Mouse (Mus musculus): ENCODE results near the gene Cdc5l.

DNA sequence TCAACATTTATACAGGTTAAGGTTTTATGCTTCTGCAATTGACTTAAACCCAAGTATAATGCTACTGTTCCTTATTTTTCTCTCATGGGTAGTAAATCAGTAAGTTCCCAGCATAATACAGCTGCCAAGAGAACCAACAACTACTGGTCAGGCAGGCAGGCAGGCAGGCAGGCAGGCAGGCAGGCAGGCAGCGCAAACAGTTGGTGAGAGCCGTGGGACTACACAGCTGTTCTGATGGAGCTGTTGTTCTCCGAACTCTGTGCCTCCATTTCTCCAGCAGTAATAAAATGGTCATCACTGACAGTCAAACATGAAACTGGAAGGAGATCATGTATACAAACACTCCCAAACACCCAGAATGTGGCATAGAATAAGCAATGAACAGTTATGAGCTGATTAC lies 39.8 kb downstream of the Cdc5l start:
- TF ChIP-seq CTCF (IDR thresholded peaks at IDR 0.05; ENCODE audit: control insufficient read depth, insufficient read depth, low read length) (no peak), POLR2A (IDR thresholded peaks at IDR 0.05; ENCODE audit: borderline replicate concordance, control insufficient read depth, low read depth, low read length) (no peak)
